Mouse (Mus musculus) liver, embryonic 14.5 days (tissue): ENCODE measurements around the gene Sdk2.

Experiments used
- CTCF ChIP-seq: IDR thresholded peaks from 2 replicates; pipeline ENCODE4 v1.5.1; 2016; ENCODE audit warnings: antibody characterized with exemption, low read depth, control low read depth
- EP300 ChIP-seq: IDR thresholded peaks from 2 replicates; pipeline ENCODE4 v1.6.1; 2016; ENCODE audit warnings: antibody characterized with exemption, low read depth

DNA sequence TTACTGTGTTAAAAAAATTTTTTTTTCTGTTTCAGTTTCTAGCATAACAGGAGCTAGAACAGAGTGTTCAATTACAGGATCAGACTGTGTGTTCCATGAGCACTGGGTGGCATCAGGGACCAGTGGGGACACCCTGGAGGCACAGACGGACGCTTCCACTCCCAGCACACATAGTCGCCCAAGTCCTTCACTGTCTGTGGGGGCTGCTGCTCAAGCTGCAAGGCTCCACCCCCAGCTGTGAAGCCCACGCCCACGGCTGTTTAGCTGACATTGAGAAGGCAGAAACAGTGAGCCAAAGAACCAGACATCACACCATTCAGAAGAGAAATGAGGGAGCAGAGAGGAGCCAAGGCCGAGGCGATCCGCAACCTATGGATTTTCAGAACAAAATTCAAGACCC lies 3.3 kb upstream of the Sdk2 start:
- no peak for TF ChIP-seq CTCF
- TF ChIP-seq EP300: no peak
